Mouse (Mus musculus): ENCODE measurements around the gene R3hdm4.

GRCm38 (mm10) chr10:79900951-79901410, 20.0 kb downstream of the R3hdm4 start:
- TF ChIP-seq CTCF (IDR thresholded peaks at IDR 0.05; ENCODE audit: borderline replicate concordance, extremely low read depth, insufficient read depth, insufficient read length) (peak; percentile 47), POLR2A (IDR thresholded peaks at IDR 0.05; ENCODE audit: borderline replicate concordance, extremely low read depth, insufficient read depth, insufficient read length, poor library complexity, severe bottlenecking) (no peak)
